Mouse (Mus musculus) cerebellum, adult 9-10 months (tissue): ENCODE results near the gene Nod1.
"Not testable (repeated sequence)": the region's sequence is repeated elsewhere in the genome, so short reads cannot be mapped to it uniquely, and the experiment has no call there.

ENCODE experiments used
- DNase-seq: peaks from one replicate; pipeline ENCODE4 v3.0.0; 2022

Gene Nod1

DNA sequence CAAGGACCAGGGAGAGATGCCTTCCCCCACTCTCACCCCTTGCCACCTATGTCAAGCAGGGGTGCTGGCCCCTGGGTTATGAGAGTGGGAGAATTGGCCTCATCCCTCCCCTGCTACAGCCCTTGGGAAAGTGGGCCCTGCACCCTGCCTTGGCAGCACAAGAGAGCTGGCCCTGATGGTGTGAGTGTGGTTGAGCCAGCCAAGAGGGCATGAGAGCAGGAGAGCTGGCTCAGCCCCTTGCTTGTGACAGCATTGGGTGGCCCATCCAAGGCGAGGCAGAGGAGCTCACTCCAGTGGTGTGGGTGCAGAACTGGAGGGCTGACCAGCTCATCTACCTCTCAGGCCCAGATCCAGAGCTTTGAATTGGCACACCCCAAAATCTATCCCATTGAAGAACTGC, 3.2 kb upstream of the Nod1 start:
- DNase-seq = no peak

DNA sequence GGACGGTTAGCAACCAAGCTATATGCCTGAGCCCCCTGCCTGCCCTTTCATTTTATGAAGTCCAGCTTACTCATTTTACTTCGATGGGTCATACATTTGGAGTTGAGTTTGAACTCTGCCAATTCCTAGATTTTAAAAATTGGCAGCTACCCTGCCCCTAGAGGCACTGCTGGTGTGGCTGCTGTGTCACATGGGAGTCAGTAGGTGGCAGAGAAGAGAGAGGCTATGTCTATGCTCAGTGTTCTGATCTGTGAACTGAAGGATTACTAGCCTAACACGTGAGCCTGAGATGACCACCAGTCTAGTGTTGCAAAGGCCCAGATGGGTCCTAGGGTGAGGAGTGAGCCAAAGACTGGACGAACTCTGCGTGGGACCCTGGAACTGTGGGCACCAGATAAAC, 2.1 kb upstream of the Nod1 start:
- no peak for DNase-seq

DNA sequence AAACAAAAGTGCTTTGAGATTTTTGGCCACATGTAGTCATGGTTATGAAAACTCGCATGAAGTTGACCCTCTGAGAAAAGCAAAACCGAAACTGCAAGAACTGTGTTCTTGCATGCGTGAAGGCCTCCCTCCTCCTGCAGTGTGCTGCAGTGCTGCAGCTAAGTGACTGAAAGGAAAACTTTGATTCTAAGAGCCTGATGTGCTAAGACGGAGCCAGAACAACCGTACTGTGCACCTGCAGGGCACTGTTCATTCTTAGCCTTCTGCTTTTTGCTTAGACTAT, 458 bp upstream of the Nod1 start:
- no peak for DNase-seq

- no peak for DNase-seq
Observed at GRCm38 (mm10) chr6:54971731-54972110, 691 bp downstream of the Nod1 start.

- DNase-seq = no peak
Observed at GRCm38 (mm10) chr6:54970506-54970905, 1.9 kb downstream of the Nod1 start.

GRCm38 (mm10) chr6:54969801-54970200, 2.6 kb downstream of the Nod1 start:
- DNase-seq = no peak

- no peak for DNase-seq
Observed at GRCm38 (mm10) chr6:54967591-54967990, 4.8 kb downstream of the Nod1 start.

- no peak for DNase-seq
Observed at GRCm38 (mm10) chr6:54965234-54965633, 7.2 kb downstream of the Nod1 start.

DNA sequence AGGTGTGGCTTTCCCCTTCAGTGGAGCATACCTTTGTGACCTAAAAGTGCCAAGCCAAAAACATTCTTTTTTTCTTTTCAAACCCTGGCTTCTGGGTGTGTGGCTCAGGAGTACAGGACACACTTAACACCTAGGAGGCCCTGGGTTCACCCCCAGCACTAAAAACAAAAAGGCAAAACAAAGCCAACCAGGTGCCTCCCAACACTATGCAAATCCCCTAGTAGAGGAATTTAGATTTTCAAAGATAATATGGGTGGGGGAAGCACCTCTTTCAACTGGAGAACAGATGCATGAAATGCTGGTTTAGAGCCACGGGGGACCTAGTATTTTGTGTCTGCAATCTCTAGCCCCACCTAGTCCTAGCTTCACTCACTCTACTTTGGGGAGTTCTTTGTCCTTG, 7.7 kb downstream of the Nod1 start:
- no peak for DNase-seq

GRCm38 (mm10) chr6:54963599-54963998, 8.8 kb downstream of the Nod1 start:
- no peak for DNase-seq

DNA sequence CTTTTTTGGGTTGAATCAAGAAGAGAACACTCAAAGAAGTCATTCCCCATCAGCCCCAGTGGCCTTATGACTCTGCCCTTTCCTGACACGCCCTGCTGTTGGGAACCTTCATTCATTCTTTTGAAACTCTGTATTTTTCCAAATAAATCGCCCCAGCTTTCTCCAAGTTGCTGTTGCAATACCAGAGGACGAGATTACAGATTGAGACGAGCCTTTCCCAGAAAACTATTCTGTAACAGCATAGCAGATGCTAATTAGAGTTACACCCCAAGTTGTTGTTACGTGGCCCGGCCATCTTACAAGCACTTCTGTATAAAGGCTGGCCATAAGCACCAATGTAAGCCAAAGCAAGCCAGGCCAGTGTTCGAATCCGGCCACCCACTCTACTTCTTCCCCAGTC, 14.8 kb downstream of the Nod1 start:
- no peak for DNase-seq

- DNase-seq = no peak
Observed at GRCm38 (mm10) chr6:54956425-54956824, 16.0 kb downstream of the Nod1 start.

- DNase-seq = no peak
Observed at GRCm38 (mm10) chr6:54955949-54956348, 16.5 kb downstream of the Nod1 start.

DNA sequence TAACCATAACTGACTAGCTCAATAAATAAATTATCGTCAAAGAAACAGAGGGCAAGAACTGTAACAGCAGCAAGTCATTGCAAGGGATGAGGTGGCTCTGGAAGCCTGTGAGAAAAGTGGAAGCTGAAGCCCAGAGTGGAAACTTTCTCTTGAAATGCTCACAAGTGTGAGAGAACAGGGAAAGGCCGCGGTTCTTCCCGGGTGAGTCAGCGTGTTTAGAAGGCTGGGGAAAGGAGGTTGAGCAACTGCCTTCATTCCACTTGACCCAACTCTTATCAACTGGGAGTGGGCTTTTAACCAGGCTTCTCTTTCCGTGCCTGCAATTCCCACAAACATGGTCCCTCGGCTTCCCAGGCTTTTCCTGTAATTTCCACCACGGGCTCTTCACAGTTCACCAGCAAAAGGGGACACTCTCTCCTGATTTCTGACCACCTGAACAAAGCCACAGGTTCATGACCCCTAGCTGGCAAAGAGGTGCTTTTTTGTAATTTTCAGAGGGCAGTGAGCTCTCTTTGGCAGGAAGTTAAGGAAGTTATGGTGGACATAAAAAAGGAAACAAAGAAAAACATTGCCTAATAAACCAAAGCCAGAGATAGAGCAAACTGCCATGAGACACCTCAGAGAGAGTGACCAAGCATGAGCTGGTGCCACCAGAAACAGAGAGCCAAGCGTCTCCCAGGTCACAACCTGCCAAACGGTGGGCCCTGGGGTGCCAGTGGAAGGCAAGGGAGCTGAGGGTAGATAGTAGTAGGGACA, 17.6 kb downstream of the Nod1 start:
- no peak for DNase-seq

DNA sequence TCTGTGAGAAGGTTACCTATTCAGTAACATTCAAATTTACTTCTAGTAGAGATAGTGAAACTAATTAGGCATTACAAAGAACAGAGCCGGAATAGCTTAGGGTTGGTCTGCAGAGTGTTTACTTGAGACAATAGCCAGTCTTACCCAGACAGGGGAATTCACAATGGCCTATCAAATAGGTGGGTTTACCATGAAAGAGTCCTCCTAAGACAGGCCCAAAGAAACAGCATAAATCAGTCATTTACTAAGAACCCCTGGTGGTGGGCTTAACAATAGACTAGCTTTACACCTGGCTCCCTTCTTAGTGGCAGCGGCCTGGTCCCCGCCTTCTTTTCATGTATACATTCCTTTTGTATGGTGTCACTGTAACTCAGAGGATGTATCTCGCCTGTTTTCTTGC, 19.0 kb downstream of the Nod1 start:
- not testable (repeated sequence) for DNase-seq

DNA sequence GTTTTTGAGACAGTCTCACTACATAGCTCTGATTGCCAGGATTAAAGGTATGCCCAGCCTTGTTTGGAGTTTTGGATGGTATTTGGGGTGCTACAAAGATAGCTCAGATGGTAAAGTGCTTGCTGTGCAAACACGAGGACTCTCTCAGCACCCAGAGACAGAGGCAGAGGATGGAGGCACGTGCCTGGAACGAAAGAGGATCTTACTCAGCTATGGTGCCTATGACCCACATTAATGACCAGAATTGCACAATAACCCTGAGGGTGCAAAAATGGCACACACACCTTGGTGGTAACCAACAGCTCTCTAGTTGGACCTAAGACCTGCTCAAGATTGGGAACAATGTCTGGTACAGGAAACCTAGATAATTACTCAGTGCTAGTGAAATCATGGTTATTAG, 19.9 kb downstream of the Nod1 start:
- no peak for DNase-seq

DNA sequence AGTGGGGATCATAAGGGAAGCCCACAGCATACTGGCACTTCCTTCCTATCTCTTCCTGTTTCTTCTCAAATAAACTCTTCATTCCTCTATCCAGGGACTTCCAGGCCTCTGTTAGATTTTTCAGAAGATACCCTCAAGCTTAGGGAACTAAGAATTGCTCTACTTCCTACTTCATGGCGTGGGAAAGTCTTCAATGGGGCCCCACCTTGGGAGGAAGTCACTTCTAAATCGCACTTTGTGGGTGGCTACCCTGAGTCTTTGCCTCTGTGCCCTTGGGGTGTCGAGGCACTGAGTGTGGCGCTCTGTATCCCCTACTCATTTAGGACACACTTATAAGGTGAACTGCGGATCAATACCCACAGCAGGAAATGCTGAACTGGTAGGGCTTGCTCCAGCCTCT, 23.7 kb downstream of the Nod1 start:
- no peak for DNase-seq

- DNase-seq = no peak
Observed at GRCm38 (mm10) chr6:54946241-54946953, 26.0 kb downstream of the Nod1 start.

DNA sequence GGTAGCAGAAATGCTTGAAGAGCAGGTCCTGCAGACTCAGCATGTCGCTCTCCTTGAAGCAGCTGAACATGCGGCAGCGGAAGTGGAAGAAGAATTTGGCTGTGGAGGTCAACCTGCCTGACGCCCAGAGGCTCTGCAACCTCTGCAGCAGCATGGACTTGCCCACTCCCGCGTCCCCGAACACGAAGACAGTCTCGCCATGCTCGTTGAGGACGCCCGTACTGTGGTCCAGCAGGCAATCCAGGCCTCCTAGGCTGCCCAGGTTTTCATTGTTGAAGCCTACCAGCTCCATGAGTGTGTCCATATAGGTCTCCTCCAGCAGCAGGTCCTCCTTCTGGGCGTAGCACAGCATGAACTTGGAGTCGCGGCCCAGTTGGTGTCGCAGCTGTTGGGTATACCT, 27.9 kb downstream of the Nod1 start:
- no peak for DNase-seq

GRCm38 (mm10) chr6:54943753-54944152, 28.7 kb downstream of the Nod1 start:
- no peak for DNase-seq

DNA sequence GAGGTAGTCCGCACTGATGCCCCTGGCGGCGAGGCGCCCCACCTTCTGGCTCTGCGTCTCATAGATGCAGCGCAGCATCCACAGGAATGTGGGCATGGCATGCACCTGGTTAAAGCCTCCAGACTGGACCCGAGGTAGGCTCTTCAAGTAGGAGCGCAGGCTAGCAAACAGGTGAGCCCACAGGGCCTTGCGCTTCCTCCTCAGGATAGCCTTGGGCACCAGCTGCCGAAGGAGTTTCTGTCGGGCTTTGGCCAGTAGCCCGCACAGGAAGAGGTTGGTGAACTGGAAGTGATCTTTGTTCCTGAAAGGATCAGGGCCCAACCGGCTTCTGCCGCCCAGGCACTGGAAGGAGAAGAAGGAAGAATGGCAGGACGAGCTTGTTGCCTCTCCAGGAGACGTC, 29.1 kb downstream of the Nod1 start:
- no peak for DNase-seq

- DNase-seq = no peak
Observed at GRCm38 (mm10) chr6:54941149-54941548, 31.3 kb downstream of the Nod1 start.

DNA sequence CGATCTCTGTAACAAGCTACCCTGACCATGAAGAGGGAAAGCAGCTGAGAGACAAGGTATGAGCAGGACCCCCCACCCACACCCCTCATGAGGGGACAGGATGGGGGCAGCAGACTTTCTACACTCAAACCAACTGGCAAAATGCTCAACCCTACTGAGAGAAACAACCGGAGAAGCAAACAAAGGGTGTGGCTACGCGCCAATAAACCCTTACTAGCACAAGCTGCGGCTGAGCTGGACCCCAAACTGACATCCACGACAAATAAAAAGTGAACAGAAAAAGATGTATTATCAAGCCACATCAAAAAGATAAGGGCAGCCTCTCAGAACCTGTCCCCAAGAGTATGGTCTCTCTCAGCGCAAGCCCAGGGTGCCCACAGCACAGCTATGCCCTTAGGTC, 32.3 kb downstream of the Nod1 start:
- DNase-seq = no peak

DNA sequence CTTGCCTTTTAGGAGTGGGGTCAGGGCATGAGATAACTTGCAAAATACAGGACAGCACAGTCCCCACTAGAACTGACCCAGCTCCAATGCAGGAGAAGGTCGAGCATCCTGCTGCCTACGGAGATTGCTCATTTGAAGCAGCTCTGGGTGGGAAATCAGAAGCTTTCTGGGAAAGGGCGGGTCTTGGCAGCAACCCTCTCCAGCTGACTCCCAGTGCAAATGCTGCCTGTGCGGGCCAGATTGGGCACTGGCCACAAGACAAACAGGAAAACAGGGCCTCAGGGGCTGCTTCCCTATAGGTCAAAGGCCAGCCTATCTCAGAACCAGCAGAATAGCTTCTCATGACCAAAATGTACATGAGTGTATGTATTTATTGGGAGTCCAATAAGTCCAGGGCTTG, 32.8 kb downstream of the Nod1 start:
- DNase-seq = no peak

GRCm38 (mm10) chr6:54936496-54936895, 35.9 kb downstream of the Nod1 start:
- no peak for DNase-seq
